Mouse (Mus musculus): ENCODE measurements around the gene 1810043G02Rik.
"Not testable (repeated sequence)": the region's sequence is repeated elsewhere in the genome, so short reads cannot be mapped to it uniquely, and the experiment has no call there.

1810043G02Rik gene

DNA sequence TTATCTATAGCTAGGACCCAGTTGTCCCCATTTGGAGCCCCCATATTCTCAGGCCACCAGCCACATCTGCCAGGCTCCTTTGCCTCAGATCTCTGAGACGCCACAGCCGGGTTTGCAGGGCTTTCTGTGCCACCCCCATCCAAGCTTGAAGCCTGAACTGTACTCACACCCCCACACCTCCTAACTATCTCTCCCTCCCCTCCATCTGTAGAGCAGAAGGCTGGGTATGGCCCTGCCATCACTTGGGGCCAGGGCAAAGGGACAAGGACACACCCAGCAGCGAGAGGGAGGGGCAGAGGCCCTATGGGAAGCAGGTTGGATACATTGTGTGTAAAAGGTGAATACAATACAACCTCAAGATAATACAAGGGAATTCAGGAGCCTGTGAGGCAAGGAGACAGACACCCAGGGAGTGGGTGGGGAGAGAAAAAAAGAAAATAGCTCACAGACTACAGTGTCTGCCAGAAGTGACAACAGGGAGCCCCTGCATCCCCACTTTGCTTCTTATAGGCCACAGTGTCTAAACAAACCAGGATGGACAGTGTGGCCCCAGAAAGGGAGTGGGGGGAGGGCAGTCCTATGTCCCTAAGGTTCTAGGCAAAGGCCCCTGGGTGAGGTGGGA lies 26.3 kb downstream of the 1810043G02Rik start:
- in situ Hi-C loops (cut with MboI; ENCODE audit: low sequenced_read_pairs): no loop called here

GRCm38 (mm10) chr10:78005791-78006438 lies 27.6 kb downstream of the 1810043G02Rik start:
- in situ Hi-C loops (cut with MboI; ENCODE audit: low sequenced_read_pairs): no loop called here

- in situ Hi-C loops (cut with MboI; ENCODE audit: low sequenced_read_pairs): no loop called here
Observed at GRCm38 (mm10) chr10:78007203-78007602, 28.9 kb downstream of the 1810043G02Rik start.

DNA sequence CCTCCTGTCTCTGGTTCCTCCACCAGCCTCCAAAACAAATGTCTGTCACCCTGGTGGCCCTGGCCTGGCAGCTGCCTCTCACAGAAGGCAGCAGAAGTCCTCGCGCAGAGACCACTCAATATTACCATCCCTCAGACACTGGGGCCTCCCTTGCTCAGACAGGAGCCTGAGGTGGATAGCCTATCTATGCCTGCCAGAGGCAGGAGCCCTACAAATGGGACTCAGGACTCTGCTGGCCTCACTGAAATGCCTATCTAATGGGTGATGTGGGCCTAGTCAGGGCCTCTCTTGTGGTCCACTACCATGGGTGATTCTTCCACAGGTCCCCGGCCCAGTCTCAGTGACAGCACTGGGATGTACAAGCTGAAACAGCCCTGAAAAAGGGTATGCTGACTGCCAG lies 29.8 kb downstream of the 1810043G02Rik start:
- in situ Hi-C loops (cut with MboI; ENCODE audit: low sequenced_read_pairs): no loop called here

DNA sequence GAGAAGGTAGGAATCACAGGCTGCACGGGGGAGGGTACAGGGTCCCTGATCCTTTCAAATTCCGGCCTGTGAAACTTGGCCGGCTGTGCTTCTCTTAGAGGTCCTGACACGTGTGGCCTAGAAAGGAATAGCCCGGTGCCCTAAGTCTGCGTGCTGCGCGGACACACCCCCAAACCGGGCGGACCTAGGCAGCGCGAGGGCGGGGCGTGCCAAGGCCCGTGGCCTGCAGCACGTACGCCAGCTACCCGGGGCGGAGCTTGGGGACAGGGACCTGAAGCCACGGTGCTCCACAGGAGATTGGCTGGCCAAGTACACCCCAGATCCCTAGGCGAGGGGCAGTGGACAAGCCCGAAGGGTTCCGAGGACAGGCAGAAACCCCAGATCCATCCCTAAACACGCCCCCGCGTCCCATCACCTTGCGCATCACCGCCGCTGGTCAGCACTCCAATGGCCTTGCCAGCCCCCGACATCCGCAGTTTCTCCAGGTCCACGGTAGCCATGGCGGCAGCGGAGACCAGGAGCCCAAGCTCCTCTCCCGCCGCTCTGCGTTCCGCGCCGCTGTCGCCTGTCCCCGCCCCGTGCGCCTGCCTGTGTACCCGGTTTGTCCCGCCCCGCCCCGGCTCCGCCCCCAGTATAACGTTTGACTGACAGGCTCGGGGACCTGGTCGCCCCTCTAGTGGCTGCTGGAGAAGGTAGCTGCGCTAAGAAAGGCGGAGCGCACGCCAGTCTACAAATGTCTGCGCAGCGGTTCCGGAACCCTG lies 31.0 kb downstream of the 1810043G02Rik start:
- in situ Hi-C loops (cut with MboI; ENCODE audit: low sequenced_read_pairs): no loop called here

- in situ Hi-C loops (cut with MboI; ENCODE audit: low sequenced_read_pairs): no loop called here
Observed at GRCm38 (mm10) chr10:78009945-78010293, 31.6 kb downstream of the 1810043G02Rik start, which contains the start of gene Pfkl. Gene Pfkl, minus strand, starts transcription at chr10:78010083.

- in situ Hi-C loops (cut with MboI; ENCODE audit: low sequenced_read_pairs): no loop called here
Observed at GRCm38 (mm10) chr10:78010335-78010734, 32.0 kb downstream of the 1810043G02Rik start.

GRCm38 (mm10) chr10:78011116-78011515 lies 32.8 kb downstream of the 1810043G02Rik start:
- in situ Hi-C loops (cut with MboI; ENCODE audit: low sequenced_read_pairs): not testable (repeated sequence)

GRCm38 (mm10) chr10:78012661-78013495 lies 34.6 kb downstream of the 1810043G02Rik start:
- in situ Hi-C loops (cut with MboI; ENCODE audit: low sequenced_read_pairs): no loop called here

GRCm38 (mm10) chr10:78015489-78015888 lies 37.2 kb downstream of the 1810043G02Rik start:
- in situ Hi-C loops (cut with MboI; ENCODE audit: low sequenced_read_pairs): no loop called here

- in situ Hi-C loops (cut with MboI; ENCODE audit: low sequenced_read_pairs): no loop called here
Observed at GRCm38 (mm10) chr10:78016366-78016765, 38.0 kb downstream of the 1810043G02Rik start.

DNA sequence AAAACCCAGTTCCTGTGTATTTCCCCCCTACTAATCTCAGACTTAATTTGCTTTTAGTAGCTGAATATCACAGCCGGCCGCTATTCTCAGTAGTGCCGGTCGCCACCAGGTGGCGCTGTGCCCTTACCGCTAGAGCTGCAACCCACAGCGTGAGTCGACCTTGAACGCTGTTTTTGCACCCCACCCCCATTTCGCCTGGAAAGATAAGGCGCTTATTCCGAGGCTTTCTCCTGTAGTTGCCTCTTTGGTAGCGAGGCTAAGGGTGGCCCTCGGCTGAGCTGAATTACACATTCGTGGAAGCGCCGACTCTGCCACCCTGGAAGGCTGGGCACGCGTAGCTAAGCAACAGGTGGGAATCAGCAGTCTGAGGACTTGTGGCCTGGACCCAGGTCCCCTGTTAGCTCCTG lies 40.5 kb downstream of the 1810043G02Rik start:
- in situ Hi-C loops (cut with MboI; ENCODE audit: low sequenced_read_pairs): no loop called here

- in situ Hi-C loops (cut with MboI; ENCODE audit: low sequenced_read_pairs): no loop called here
Observed at GRCm38 (mm10) chr10:78019291-78019690, 41.0 kb downstream of the 1810043G02Rik start.

DNA sequence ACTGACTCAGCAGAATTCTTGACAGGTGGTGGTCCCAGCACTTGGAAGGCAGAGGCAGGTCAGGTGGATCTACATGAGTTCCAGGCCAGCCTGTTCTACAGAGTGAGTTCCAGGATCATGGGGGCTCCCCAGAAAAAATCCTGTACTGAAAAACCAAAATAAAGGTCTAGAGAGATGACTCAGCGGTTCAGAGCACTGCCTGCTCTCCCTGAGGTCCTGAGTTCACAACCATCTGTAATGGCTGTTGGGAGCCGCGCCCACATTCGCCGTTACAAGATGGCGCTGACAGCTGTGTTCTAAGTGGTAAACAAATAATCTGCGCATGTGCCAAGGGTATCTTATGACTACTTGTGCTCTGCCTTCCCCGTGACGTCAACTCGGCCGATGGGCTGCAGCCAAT lies 41.7 kb downstream of the 1810043G02Rik start:
- in situ Hi-C loops (cut with MboI; ENCODE audit: low sequenced_read_pairs): not testable (repeated sequence)

- in situ Hi-C loops (cut with MboI; ENCODE audit: low sequenced_read_pairs): not testable (repeated sequence)
Observed at GRCm38 (mm10) chr10:78025453-78025852, 47.1 kb downstream of the 1810043G02Rik start.

- in situ Hi-C loops (cut with MboI; ENCODE audit: low sequenced_read_pairs): no loop called here
Observed at GRCm38 (mm10) chr10:78028129-78028528, 49.8 kb downstream of the 1810043G02Rik start.

GRCm38 (mm10) chr10:78029080-78029479 lies 50.8 kb downstream of the 1810043G02Rik start:
- in situ Hi-C loops (cut with MboI; ENCODE audit: low sequenced_read_pairs): no loop called here

GRCm38 (mm10) chr10:78031987-78032386 lies 53.7 kb downstream of the 1810043G02Rik start:
- in situ Hi-C loops (cut with MboI; ENCODE audit: low sequenced_read_pairs): loop anchor here (5.0 kb wide), 1 partner anchor 135 kb away; the partner anchor contains the start of gene D10Jhu81e
